Mouse (Mus musculus) kidney, postnatal 0 days (tissue): ENCODE measurements around the gene Gimap9. TPM values are rescaled to one million over a fixed set of nuclear protein-coding genes. Genes with fewer than 3 reads are reported as not detected.
A peak's percentile ranks its signal among the peaks of the same experiment; 100 is the strongest.
"Not testable (repeated sequence)": the region's sequence is repeated elsewhere in the genome, so short reads cannot be mapped to it uniquely, and the experiment has no call there.

ENCODE experiments used
- ATAC-seq: fragments of 200-750 bp; cut with Nextera tagmentation; replicated peaks from 2 replicates; pipeline ENCODE4 v1.8.0; 2017; ENCODE audit warnings: low read depth, moderate number of reproducible peaks, moderate TSS enrichment, moderate library complexity; ENCODE audit not compliant: low FRiP score
- DNase-seq: peaks from one replicate; pipeline ENCODE4 v3.0.0-alpha.2; 2016; ENCODE audit warnings: low spot score
- H3K27ac ChIP-seq: fragments of 300-500 bp; sonication (generic); 2 replicates; pipeline ENCODE4 v1.5.1; 2014; ENCODE audit warnings: mild to moderate bottlenecking
- H3K27me3 ChIP-seq: fragments of 300-500 bp; sonication (generic); 2 replicates; pipeline ENCODE4 v1.6.1; 2014; ENCODE audit warnings: low read length, mixed read lengths; ENCODE audit not compliant: insufficient read depth
- H3K36me3 ChIP-seq: fragments of 300-500 bp; sonication (generic); 2 replicates; pipeline ENCODE4 v1.6.1; 2014; ENCODE audit warnings: low read length, mixed read lengths; ENCODE audit not compliant: insufficient read depth
- H3K4me1 ChIP-seq: fragments of 300-500 bp; sonication (generic); replicated peaks from 2 replicates; pipeline ENCODE4 v1.6.1; 2014; ENCODE audit warnings: antibody characterized with exemption, low read length, mixed read lengths; ENCODE audit not compliant: insufficient read depth
- H3K4me2 ChIP-seq: fragments of 300-500 bp; sonication (generic); 2 replicates; pipeline ENCODE4 v1.6.1; 2014; ENCODE audit warnings: mild to moderate bottlenecking, low read length, moderate library complexity, mixed read lengths
- H3K4me3 ChIP-seq: fragments of 300-500 bp; sonication (generic); replicated peaks from 2 replicates; pipeline ENCODE4 v1.5.1; 2014; ENCODE audit warnings: low read depth, low read length
- H3K9ac ChIP-seq: fragments of 300-500 bp; sonication (generic); 2 replicates; pipeline ENCODE4 v1.6.1; 2014; ENCODE audit warnings: low read depth, low read length
- H3K9me3 ChIP-seq: fragments of 300-500 bp; sonication (generic); replicated peaks from 2 replicates; pipeline ENCODE4 v1.6.1; 2016; ENCODE audit warnings: low read length, inconsistent platforms, mixed read lengths
- CTCF ChIP-seq: IDR thresholded peaks from 2 replicates; pipeline ENCODE4 v1.5.1; 2016; ENCODE audit warnings: antibody characterized with exemption, low read depth, mild to moderate bottlenecking, moderate library complexity
- whole genome bisulfite sequencing: fragments of 180-500 bp; shearing (Covaris S2); extraction: QIAGEN DNeasy Blood & Tissue Kit; methylation state at CpG from one replicate; pipeline ENCODE4 v1.1.7; 2014; 5-methylcytosine and 5-hydroxymethylcytosine counted together
- polyA plus RNA-seq: library from polyadenylated mRNA; unstranded; fragments of >200 nt; fragmentation: Nextera tagmentation; extraction: Ambion mirVana; gene quantifications from 2 replicates; pipeline ENCODE4 v1.2.1, GENCODE M21; 2015

The Gimap9 gene
- polyA plus RNA-seq, 1 experiment from 2014 or later, result 15.2 TPM

GRCm38 (mm10) chr6:48677492-48678345 is 1.8 kb downstream of the Gimap9 start:
- Histone ChIP-seq H3K27ac (no peak overlapping the region), H3K9me3 (no peaks in the 10 kb centered on the region), H3K4me3 (no peak overlapping the region), H3K9ac (no peak overlapping the region), H3K36me3 (no peaks in the 10 kb centered on the region), H3K27me3 (no peaks in the 10 kb centered on the region), H3K4me1 (0 out of 2 replicates have a peak, but pooled peaks cover 7% of the 10 kb centered on the region), H3K4me2 (no peak overlapping the region)
- TF ChIP-seq CTCF, result no peak
- DNase-seq (no peak), ATAC-seq (no peak)
- 92% methylated on average over 17 of the region's 17 CpGs for WGBS

GRCm38 (mm10) chr6:48678391-48678790 is 2.5 kb downstream of the Gimap9 start:
- Histone ChIP-seq H3K36me3 (no peaks in the 10 kb centered on the region), H3K4me1 (0 out of 2 replicates have a peak, but pooled peaks cover 7% of the 10 kb centered on the region), H3K4me3 (no peak overlapping the region), H3K9ac (no peak overlapping the region), H3K4me2 (no peak overlapping the region), H3K27ac (no peak overlapping the region), H3K27me3 (no peaks in the 10 kb centered on the region), H3K9me3 (no peaks in the 10 kb centered on the region)
- DNase-seq (no peak), ATAC-seq (no peak)
- WGBS, result 72% methylated on average over 4 of the region's 4 CpGs
- no peak for TF ChIP-seq CTCF

- H3K27me3 ChIP-seq, result no peaks in the 10 kb centered on the region
- no peak overlapping the region for H3K9ac ChIP-seq
- no peak for TF ChIP-seq CTCF
- H3K27ac ChIP-seq, result no peak overlapping the region
- no peak overlapping the region for H3K4me3 ChIP-seq
- DNase-seq (no peak), ATAC-seq (no peak)
- H3K36me3 ChIP-seq, result no peaks in the 10 kb centered on the region
- H3K4me2 ChIP-seq, result no peak overlapping the region
- WGBS, result 76% methylated on average over 6 of the region's 6 CpGs
- no peaks in the 10 kb centered on the region for H3K9me3 ChIP-seq
- 0 out of 2 replicates have a peak, but pooled peaks cover 7% of the 10 kb centered on the region for H3K4me1 ChIP-seq
Observed at GRCm38 (mm10) chr6:48679701-48680100, 3.8 kb downstream of the Gimap9 start.

GRCm38 (mm10) chr6:48680421-48680820 is 4.5 kb downstream of the Gimap9 start:
- TF ChIP-seq CTCF, result no peak
- Histone ChIP-seq H3K9me3 (no peaks in the 10 kb centered on the region), H3K27ac (no peak overlapping the region), H3K27me3 (no peaks in the 10 kb centered on the region), H3K4me3 (no peak overlapping the region), H3K9ac (no peak overlapping the region), H3K4me2 (no peak overlapping the region), H3K36me3 (no peaks in the 10 kb centered on the region), H3K4me1 (0 out of 2 replicates have a peak, but pooled peaks cover 7% of the 10 kb centered on the region)
- WGBS, result 85% methylated on average over 5 of the region's 5 CpGs
- ATAC-seq, result no peak
- DNase-seq, result no peak

- WGBS, result 67% methylated on average over 3 of the region's 3 CpGs
- DNase-seq, result peak; percentile 47
Observed at GRCm38 (mm10) chr6:48681472-48682090, 5.7 kb downstream of the Gimap9 start.

GRCm38 (mm10) chr6:48682271-48682670 is 6.3 kb downstream of the Gimap9 start:
- Histone ChIP-seq H3K36me3 (no peaks in the 10 kb centered on the region), H3K27ac (no peak overlapping the region), H3K4me3 (no peak overlapping the region), H3K4me2 (no peak overlapping the region), H3K9me3 (no peaks in the 10 kb centered on the region), H3K27me3 (no peaks in the 10 kb centered on the region), H3K9ac (no peak overlapping the region), H3K4me1 (no peaks in the 10 kb centered on the region)
- ATAC-seq, result no peak
- no peak for TF ChIP-seq CTCF
- 64% methylated on average over 4 of the region's 4 CpGs for WGBS
- no peak for DNase-seq

More at GRCm38 (mm10) chr6:48681472-48682090, 5.7 kb downstream of the Gimap9 start:
- no peak overlapping the region for H3K4me3 ChIP-seq
- H3K9ac ChIP-seq, result no peak overlapping the region
- no peaks in the 10 kb centered on the region for H3K27me3 ChIP-seq
- no peak for TF ChIP-seq CTCF
- no peaks in the 10 kb centered on the region for H3K9me3 ChIP-seq
- ATAC-seq, result no peak
- no peak overlapping the region for H3K27ac ChIP-seq
- H3K4me1 ChIP-seq, result no peaks in the 10 kb centered on the region
- no peaks in the 10 kb centered on the region for H3K36me3 ChIP-seq
- no peak overlapping the region for H3K4me2 ChIP-seq

GRCm38 (mm10) chr6:48683263-48683821 is 7.4 kb downstream of the Gimap9 start:
- not testable (repeated sequence) for H3K27ac ChIP-seq, H3K9ac ChIP-seq, H3K9me3 ChIP-seq, H3K4me2 ChIP-seq, H3K4me3 ChIP-seq, H3K36me3 ChIP-seq, H3K27me3 ChIP-seq, H3K4me1 ChIP-seq, ATAC-seq, DNase-seq
- WGBS, result 99% methylated on average over 3 of the region's 4 CpGs
